Mouse (Mus musculus) gastrocnemius, postnatal 25 days (tissue): ENCODE results near the gene Palmd. TPM values are rescaled to one million over a fixed set of nuclear protein-coding genes. Genes with fewer than 3 reads are reported as not detected.

Source experiments
- DNase-seq: peaks from one replicate; pipeline ENCODE4 v3.0.0; 2022
- long read RNA-seq, 2 experiments: library from polyadenylated mRNA; stranded (forward); transcript quantifications; one replicate each; pipeline ENCODE4 v2.0.0; 2021
- total RNA-seq, 2 experiments: library from RNA; stranded (reverse); gene quantifications; 1 replicate in 1 of 2; 2 replicates in 1 of 2; pipeline ENCODE4 v1.2.3; 2021

The Palmd gene
- 10 to 100 TPM; 16.8 to 26.3 TPM for total RNA-seq
- long read RNA-seq, experiment 1, transcript Palmd-201 (8 exons, 2,433 nt) = major isoform, 18 of 23 reads
- long read RNA-seq, experiment 1, partial matches to known transcripts = 5 of 23 reads
- long read RNA-seq, experiment 1, other reads (novel, unspliced or antisense) = 0 of 23 reads
- long read RNA-seq, experiment 2, transcript Palmd-201 (8 exons, 2,433 nt) = major isoform, 29 of 37 reads
- long read RNA-seq, experiment 2, partial matches to known transcripts = 6 of 37 reads
- long read RNA-seq, experiment 2, other reads (novel, unspliced or antisense) = 2 of 37 reads

DNA sequence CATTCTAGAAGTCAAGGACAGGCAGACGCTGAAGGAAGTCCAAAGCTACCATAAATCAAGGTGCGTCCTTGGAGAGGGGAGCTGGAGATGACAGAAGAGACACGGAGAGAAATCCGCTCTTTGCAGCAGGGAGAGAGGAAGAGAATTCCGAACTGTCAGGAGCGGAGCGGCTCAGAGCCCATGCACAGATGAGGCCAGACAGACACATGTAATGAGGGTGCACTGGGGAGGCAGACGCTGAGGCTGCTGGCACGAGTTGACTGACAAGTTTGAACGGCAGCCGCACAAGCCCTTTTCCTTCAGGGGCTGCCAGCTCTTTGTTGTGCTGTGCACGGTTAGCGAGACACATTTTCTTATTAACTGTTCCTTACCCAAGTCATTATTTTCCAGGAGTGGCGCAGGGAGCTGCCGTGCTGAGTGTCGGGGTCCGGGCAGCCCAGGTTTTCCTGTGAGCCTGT is at the start of gene Palmd:
Gene Palmd (minus strand): TSS at position 448 of the 458 bp plus-strand sequence.
- peak; percentile 43 for DNase-seq

DNA sequence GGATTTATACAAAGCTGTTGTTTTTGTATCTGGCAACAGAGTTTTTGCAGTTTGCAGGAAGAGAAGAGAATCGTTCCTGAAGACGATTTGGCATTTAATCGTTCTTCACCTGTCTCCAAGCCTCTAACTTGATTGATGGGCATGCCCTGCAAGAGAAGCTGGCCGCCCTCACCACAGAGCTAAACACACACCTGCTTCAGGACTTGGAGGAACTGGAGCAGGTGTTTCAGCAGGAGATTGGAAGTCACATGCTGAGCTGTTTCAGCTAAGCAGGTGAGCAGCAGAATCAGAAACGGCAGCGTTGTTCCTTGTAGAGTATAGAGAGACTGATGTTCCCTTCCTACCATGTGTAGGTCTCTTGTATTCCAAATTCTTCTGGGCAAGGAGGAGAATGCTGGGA is 41.4 kb upstream of the Palmd start:
- no peak for DNase-seq

- DNase-seq = no peak
Observed at GRCm38 (mm10) chr3:117007340-117007739, 38.6 kb upstream of the Palmd start.

DNA sequence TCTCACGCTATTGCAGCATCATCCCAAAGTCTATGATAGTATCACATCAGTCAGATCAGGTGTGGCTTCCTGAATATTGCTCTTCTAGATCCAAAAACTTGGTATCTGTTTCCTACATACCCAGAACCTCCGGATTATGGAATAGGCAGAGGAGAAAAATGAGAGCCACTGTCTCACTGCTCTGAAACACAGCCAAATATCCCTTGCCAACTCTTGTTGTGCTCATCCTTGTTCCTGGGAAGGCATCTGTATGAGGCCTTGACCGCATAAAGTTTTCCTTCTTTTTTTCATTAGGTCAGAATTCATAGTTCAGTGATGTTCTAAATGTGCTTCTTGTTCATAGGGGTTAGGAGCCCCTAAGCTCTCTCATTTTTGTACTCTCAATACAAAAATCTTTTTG is 37.8 kb upstream of the Palmd start:
- no peak for DNase-seq

GRCm38 (mm10) chr3:117003379-117003778 is 34.6 kb upstream of the Palmd start:
- DNase-seq = no peak

DNA sequence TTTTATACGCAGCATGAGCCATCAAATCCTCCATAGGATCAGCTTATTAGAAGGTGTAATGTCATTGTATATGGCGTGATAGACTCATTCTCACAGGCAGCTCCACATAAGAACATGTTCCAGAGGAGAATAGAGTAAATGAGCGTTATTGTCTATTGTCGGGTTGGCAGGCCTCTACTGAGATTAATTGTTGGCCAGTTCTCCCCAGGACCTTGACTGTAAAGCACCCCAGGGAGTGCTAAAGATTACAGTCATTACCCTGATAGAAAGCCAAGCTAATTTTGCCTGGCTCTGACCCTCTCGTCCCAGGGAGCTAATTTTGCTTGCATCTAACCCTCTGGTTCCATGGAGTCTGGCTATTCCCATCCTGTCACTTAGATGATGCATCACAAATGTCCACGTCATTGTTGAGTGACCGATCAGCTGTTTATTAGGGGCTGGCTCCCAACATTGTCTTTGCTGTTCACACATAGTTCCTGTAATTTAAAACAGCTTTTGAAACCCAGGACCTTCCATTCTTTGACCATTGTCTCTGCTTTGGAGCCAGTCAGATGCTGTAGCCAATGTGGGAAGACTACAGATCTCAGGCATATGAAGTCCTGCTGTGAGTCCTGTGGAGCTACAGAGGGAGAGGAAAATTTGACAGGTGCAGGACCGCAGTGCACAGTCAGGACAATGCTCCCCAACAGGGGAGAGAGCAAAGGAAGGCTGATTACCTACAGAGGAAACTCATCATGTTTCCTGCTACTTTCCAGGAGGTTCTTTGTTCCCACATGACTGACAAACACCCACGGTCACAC is 33.1 kb upstream of the Palmd start:
- no peak for DNase-seq

- DNase-seq = no peak
Observed at GRCm38 (mm10) chr3:116993011-116993410, 24.2 kb upstream of the Palmd start.

- DNase-seq = no peak
Observed at GRCm38 (mm10) chr3:116991180-116991579, 22.4 kb upstream of the Palmd start.

- no peak for DNase-seq
Observed at GRCm38 (mm10) chr3:116988221-116988620, 19.4 kb upstream of the Palmd start.

DNA sequence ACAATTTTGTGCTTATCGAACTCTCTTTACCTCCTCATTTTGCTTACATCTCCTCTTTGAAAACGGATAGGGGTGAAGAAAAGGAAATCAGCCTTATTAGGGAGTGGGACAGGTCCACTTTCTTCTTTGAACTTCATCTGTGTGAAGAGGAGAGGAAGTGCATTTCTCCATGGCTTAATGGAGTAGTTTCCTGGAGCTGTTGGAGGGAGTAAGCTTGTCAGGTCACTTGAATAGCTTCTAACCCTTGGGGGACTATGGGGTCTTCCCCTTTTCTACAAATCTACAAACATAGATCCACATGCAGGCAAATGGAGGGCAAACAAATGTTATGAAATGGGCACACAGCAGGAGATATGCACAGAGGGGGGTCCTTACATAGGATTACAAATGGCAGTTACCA is 17.7 kb upstream of the Palmd start:
- DNase-seq = no peak

GRCm38 (mm10) chr3:116985741-116986140 is 17.0 kb upstream of the Palmd start:
- DNase-seq = no peak

GRCm38 (mm10) chr3:116985042-116985455 is 16.3 kb upstream of the Palmd start:
- no peak for DNase-seq

- DNase-seq = no peak
Observed at GRCm38 (mm10) chr3:116981811-116982575, 13.2 kb upstream of the Palmd start.

DNA sequence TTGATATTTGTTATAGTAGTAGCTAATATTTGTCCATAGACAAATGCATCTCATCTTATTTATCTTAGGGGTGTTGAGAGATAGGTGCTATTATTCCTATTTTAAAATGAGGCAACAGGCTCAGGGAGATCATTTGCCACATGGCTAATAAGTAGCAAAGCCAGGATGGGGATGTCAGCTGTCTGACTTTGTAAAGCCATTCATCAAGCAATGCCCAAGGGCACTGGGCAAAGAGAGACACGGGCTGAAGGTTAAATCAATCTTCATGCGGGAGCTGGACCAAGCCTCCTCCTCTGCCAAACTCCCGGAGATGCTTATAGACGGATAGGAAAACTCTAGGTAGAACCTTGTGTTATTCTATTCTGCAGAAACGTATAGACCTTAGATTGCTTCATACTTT is 999 bp upstream of the Palmd start:
- DNase-seq = no peak

DNA sequence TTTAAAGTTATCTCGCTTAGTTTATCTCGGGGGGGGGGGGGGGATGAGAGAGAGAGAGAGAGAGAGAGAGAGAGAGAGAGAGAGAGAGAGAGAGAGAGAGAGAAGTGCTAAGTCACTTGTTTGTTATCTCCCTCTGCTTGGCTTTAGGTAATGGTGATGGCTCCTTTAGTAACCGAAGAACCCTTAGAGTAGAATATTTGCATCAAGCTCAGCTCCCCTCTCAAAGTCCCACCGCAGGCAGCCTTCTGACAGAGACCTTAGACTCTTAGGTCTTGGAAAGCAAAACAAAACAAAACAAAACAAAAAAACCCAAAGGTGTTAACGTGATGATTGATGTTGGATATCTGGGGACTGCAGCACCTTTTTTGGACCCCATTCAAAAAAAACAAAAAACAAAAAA is 216 bp upstream of the Palmd start:
- no peak for DNase-seq

DNA sequence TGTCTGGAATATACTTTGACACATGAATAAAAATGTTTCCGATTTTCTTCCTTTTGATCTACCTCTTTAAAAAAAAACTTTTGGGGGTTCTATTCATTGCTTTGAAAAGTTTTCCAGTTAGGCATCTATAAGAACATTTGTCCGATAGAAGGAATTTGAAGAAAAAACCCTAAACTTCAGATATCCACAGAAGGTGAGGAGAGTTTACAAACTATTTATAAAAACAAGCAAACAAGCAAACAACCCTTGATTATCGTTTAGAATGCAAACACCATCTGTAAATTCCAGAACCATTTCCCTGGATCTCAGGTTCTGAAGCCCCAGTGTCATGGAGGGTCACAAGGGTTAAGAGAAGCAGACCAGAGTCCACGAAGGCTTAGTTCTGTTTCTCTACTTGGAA is 820 bp downstream of the Palmd start, which contains the start of gene 4930455H04Rik:
Gene 4930455H04Rik (plus strand): TSS at position 301 of the 400 bp plus-strand sequence.
- DNase-seq = no peak

GRCm38 (mm10) chr3:116967436-116967835 is 1.4 kb downstream of the Palmd start:
- no peak for DNase-seq

GRCm38 (mm10) chr3:116966800-116967199 is 2.0 kb downstream of the Palmd start:
- DNase-seq = peak; percentile 45

- no peak for DNase-seq
Observed at GRCm38 (mm10) chr3:116966225-116966624, 2.6 kb downstream of the Palmd start.

DNA sequence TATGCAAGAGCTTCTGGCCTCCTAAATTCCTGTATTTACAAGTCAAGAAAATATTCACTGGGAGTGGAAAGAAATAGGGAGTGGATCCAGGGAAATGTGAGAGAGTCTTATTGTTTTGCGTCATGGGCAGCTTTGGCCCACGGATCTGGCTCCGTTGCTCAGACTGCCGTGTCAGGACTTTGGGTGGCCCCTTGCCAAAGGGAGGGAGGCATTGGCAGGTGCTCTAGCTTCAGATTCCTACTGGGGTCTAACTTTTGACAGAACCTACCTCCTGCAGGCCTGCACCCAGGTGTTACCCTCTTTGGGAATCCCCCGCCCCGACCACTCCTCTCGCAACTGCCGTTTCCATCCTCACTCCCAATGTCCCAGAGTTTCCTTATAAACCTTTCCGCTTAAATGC is 4.4 kb downstream of the Palmd start:
- peak; percentile 34 for DNase-seq

- no peak for DNase-seq
Observed at GRCm38 (mm10) chr3:116963213-116963612, 5.6 kb downstream of the Palmd start.

DNA sequence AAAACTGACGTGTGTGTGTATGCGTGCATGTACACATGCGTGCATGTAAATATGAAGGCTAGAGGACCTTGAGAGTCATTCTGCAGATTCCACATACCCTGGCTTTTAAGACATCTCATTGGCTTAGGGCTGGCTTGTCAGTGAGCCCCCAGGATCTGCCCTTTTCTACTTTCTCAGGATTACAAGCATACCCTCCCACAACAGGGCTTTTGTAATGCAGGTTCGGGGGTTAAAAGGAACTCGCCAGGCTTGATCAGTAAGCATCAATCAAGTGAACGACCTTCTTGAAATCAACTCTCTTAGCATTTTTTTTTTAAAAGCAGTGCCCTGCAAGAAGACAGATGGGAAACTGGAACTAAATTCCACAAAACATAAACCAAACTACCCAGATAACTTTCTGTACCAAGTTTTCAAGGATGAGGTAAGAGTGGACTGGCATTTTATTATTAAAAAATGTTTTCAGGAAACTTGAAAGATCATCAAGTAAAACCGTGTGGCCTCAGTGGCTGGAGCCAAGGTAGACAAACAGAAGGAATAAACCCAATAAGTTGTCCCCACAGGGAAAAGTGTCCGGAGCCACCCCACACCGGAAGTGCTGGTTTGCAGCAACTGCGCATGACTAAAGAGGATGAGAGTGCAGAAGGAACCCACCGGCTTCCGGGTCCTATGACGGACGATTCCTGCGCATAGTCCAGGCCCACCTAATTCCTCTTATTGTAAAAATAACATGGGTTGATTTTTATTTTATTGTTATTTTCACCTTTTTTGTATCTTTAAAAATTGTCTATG is 7.2 kb downstream of the Palmd start:
- DNase-seq = no peak
